Mouse (Mus musculus) thymus, postnatal 36 days (tissue): ENCODE data around the gene H2-Ab1.
"Not testable (repeated sequence)": the region's sequence is repeated elsewhere in the genome, so short reads cannot be mapped to it uniquely, and the experiment has no call there.

ENCODE experiments used
- DNase-seq, 2 experiments: peaks; one replicate each; pipeline ENCODE4 v3.0.0; 2022; ENCODE audit warnings: mixed read lengths in 2 of 2

H2-Ab1 gene

GRCm38 (mm10) chr17:34310526-34310925, 53.0 kb downstream of the H2-Ab1 start:
- not testable (repeated sequence) for DNase-seq

GRCm38 (mm10) chr17:34312185-34312584, 54.7 kb downstream of the H2-Ab1 start:
- no peak for DNase-seq

GRCm38 (mm10) chr17:34313393-34313792, 55.9 kb downstream of the H2-Ab1 start:
- DNase-seq, result peak; percentile 76 to 82

GRCm38 (mm10) chr17:34314286-34314685, 56.8 kb downstream of the H2-Ab1 start:
- no peak for DNase-seq

- DNase-seq, result no peak
Measured at GRCm38 (mm10) chr17:34315512-34315911, 58.0 kb downstream of the H2-Ab1 start.

- DNase-seq, result no peak
Measured at GRCm38 (mm10) chr17:34316697-34317096, 59.2 kb downstream of the H2-Ab1 start.

- no peak for DNase-seq
Measured at GRCm38 (mm10) chr17:34317275-34317674, 59.8 kb downstream of the H2-Ab1 start.
